Mouse (Mus musculus): ENCODE results near the gene Slc1a4. TPM values are rescaled to one million over a fixed set of nuclear protein-coding genes. Genes with fewer than 3 reads are reported as not detected.

Slc1a4 gene
- total RNA-seq, 2 experiments from 2014 or later = 7.4 to 8.5 TPM

- no peak for DNase-seq (ENCODE audit: low spot score in 2 of 2)
These were observed 69.7 kb downstream of the Slc1a4 start for GRCm38 (mm10) chr11:20262628-20263380.

DNA sequence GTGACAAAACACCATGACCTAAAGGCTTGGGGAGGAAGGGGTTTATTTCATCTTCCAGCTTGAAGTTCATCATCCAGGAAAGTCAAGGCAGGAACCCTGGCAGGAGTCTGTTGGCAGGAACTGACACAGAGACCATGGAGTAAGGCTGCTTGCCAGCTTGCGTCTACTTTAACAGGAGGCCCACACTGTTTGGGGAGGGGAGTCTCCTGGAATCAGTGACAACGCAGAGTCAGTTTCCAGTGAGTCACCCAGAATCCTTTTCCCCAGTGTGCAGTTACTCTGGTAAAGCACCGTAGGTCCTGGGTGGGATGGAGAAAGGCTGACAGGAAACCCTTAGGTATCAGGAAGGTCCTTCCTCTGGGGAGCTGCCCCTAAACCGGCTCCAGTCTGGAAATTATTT, 77.7 kb downstream of the Slc1a4 start:
- no peak for DNase-seq (ENCODE audit: low spot score in 2 of 2)

- DNase-seq (ENCODE audit: low spot score in 2 of 2) = no peak
These were observed 79.4 kb downstream of the Slc1a4 start for GRCm38 (mm10) chr11:20253088-20253487.

Other genes with a start within 250 kb of the Slc1a4 start
- 10 to 100 TPM; 77.2 to 77.6 TPM for gene Actr2, start 219.8 kb downstream of the Slc1a4 start, total RNA-seq (2021)
- 100 to 1,000 TPM; 127 to 143 TPM for gene Rab1a, start 131.3 kb downstream of the Slc1a4 start, total RNA-seq (2021)
- 10 to 100 TPM; 35.0 to 35.8 TPM for gene Cep68, start 83.3 kb downstream of the Slc1a4 start, total RNA-seq (2021)
- 10 to 100 TPM; 20.4 to 20.8 TPM for gene Sertad2, start 210.5 kb upstream of the Slc1a4 start, total RNA-seq (2021)

Data from gastrocnemius, postnatal 4 days (tissue).